Mouse (Mus musculus) lung, postnatal 0 days (tissue): ENCODE data around the gene Nsun4.

ENCODE experiments used
- CTCF ChIP-seq: IDR thresholded peaks from 2 replicates; pipeline ENCODE4 v1.5.1; 2016; ENCODE audit warnings: antibody characterized with exemption, mild to moderate bottlenecking
- EP300 ChIP-seq: IDR thresholded peaks from 2 replicates; pipeline ENCODE4 v1.6.1; 2016; ENCODE audit warnings: antibody characterized with exemption, mild to moderate bottlenecking, control low read depth

DNA sequence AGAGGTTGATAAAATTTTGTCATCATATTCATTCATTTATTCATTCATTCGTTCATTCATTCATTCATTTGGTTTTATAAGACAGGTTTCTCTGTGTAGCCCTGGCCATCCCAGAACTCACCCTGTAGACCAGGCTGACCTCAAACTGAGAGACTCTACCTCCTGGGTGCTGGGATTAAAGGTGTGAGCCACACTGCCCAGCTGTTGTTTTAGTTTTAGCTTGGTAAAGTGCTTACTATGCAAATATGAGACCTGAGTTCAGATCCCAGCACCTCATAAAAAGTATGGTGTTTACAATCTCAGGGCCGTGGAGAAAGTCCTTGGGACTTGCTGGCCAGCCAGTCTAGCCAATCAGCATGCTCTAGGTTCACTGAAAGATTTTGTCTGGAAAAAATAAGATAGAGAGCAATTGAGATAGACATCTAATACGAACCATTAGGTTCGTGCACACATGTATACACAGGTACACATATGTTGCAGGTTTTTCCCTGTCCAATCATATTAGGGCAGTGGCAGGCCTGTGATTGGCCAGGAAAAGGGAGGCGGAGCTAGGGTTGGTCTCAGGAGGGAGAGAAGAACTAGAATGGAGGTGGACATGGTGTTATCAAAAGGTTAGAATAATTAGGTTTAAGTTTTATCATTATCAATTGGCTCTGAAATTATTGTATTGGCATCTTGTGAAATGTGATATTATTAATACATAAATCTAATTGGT, 5.5 kb upstream of the Nsun4 start:
- TF ChIP-seq CTCF (no peak), EP300 (no peak)
